Mouse (Mus musculus) ovary, postnatal 10 days (tissue): ENCODE results near the gene Pip5kl1.

Experiments
- DNase-seq: peaks from one replicate; pipeline ENCODE4 v3.0.0; 2022; ENCODE audit warnings: low spot score

Pip5kl1 gene

GRCm38 (mm10) chr2:32585149-32585714 lies 10.6 kb downstream of the Pip5kl1 start:
- no peak for DNase-seq

GRCm38 (mm10) chr2:32586871-32587351 lies 12.3 kb downstream of the Pip5kl1 start, which contains the start of gene St6galnac4:
Gene St6galnac4 (plus strand): TSS chr2:32587095.
- DNase-seq: peak; percentile 73

DNA sequence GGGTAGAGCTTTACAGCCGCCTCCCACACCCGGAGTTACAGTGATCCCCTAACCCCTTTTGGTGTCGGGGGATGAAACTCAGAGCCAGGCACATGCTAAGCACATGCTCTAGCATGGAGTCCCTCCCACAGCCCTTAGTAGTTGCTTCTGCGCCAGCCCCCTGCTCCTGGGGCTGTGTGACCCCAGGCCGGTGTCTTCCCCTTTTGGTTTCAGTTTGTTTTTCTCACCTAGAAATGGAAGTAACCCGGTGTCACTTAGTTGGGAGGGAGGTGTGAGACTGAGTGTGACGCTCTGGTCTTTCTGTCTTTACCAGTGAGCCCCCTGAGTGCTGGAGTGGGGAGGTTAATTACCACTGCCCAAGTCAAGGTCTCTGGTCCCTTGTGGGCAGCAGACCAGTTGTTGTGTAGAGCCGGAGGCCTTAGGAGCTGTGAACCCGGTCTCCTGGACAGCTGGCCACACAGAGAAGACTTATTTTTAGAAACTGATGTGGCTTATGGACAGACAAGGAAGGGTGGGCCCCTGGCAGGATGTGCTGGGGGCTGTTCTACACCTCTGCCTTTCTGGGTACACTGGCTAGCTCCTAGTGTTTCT lies 13.2 kb downstream of the Pip5kl1 start:
- DNase-seq: no peak

DNA sequence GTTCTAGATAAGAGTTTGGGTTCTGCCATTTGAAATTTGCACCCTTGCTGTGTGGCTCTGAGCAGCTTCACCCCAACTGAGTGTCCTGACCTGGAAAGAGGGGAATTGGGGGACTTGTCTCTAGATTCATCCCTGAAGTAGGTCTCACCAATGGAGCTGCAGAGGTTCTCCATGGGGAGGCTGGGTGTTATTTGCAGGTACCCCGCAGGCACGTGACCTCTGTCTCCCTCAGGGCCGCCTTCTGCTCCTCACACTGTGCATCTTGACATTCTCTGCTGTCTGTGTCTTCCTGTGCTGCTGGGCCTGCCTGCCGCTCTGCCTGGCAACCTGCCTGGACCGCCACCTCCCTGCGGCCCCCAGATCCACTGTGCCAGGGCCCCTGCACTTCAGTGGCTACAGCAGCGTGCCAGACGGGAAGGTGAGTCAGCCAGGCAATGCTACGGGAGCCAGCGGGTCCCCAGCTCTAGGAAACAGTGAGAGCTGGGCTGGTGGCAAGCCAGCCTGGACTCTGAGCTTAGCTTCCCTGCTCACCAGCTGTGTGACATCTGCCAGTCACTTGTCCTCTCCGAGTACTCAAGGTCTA lies 14.7 kb downstream of the Pip5kl1 start:
- no peak for DNase-seq

DNA sequence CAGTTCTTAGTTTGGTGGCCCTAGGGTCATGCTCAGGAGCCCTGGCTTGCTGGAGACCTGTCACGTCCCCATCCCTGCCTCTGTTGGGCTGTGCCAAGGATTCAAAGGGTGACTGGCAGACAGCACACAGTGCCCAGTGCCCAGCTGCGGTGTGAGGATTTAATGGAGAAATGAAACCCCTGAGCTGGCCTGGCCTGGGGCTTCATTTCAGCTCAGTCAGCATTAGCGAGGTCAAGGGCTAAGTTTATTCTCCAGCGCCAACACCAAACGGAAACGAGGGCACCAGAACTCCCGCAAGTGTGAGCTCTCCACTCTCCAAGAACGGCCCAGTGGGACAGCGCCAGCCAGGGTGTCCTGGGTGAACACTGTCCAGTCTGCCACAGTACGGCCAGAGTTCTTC lies 15.6 kb downstream of the Pip5kl1 start:
- DNase-seq: no peak

- DNase-seq: no peak
Measured at GRCm38 (mm10) chr2:32591249-32591648, 16.7 kb downstream of the Pip5kl1 start.

- no peak for DNase-seq
Measured at GRCm38 (mm10) chr2:32596725-32597124, 22.1 kb downstream of the Pip5kl1 start.

DNA sequence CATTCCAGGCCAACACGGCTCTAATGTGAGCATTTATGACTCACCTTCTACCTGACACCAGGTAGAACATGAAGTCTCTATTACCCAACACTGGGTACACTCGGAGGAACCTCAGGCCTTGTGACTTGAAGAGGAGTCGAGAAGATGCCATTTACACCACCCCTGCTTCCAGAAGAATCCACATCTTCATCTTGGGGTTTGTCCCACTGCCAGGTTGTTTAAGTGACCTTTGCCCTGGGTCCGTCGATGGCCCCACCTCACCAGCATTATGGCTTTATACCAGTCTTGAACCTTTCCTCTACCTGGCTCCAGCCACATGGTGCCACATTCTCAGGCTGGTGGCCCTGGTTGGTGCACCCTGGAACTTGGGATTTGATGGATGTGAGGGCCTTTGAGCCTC lies 22.7 kb downstream of the Pip5kl1 start:
- DNase-seq: no peak

GRCm38 (mm10) chr2:32597699-32598098 lies 23.1 kb downstream of the Pip5kl1 start:
- no peak for DNase-seq

- no peak for DNase-seq
Measured at GRCm38 (mm10) chr2:32598506-32598905, 23.9 kb downstream of the Pip5kl1 start.

DNA sequence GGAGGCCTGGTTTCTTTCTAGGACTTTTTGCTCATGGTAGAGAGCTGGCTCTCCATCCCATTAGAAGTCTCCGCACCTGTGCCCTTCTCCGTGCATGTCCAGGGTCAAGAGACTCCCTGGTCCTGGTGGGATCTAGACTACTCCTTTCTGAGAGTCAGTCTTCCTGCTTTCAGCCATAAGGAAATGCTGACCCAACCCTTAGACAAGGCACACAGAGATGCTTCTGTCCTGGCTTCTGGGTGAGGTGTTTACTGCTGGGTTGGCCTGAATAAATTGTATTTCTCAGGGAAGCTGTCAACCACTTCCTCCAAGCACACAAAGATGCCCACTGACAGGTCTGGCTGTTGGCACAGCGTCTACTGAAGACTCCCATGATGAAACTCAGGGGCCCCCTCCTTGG lies 24.8 kb downstream of the Pip5kl1 start, which contains the start of gene St6galnac6:
TSS of gene St6galnac6 (plus strand) at position 301 of the 400 bp plus-strand sequence.
- DNase-seq: no peak

DNA sequence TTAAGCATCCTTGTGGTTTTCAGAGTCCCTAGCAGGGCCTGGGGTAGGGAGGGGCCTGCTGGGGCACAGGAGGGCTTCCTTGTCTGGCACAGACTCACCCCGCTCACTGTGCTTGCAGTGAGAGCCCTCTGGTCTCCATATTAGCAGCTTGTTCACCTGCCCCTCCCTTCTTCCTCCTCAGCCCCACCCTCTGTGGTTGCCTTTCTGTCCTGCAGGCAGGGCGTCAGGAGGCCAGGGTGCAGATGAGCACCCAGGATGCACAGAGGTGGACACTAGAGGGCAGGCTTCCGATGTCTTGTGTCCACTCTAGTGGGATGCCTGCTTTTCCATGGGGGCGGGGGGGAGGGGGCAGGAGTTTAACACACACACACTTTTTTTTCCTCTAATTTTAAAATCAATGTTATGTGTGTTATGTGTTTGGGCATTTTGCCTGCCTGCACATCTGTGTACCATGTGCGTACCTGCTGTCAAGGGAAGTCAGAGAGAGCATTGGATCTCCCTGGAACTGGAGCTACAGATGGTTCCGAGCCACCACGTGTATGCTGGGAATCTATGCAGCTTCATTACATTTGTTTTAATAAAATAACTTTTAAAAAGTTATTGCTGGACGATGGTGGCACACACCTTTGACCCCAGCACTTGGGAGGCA lies 26.9 kb downstream of the Pip5kl1 start:
- no peak for DNase-seq

GRCm38 (mm10) chr2:32602600-32603054 lies 28.0 kb downstream of the Pip5kl1 start:
- peak; percentile 92 for DNase-seq

- no peak for DNase-seq
Measured at GRCm38 (mm10) chr2:32604631-32605030, 30.0 kb downstream of the Pip5kl1 start.

GRCm38 (mm10) chr2:32606161-32607142 lies 31.9 kb downstream of the Pip5kl1 start:
- DNase-seq: no peak

GRCm38 (mm10) chr2:32607262-32607947 lies 32.8 kb downstream of the Pip5kl1 start:
- no peak for DNase-seq

GRCm38 (mm10) chr2:32608141-32608777 lies 33.7 kb downstream of the Pip5kl1 start:
- no peak for DNase-seq

- no peak for DNase-seq
Measured at GRCm38 (mm10) chr2:32608778-32609435, 34.3 kb downstream of the Pip5kl1 start.

DNA sequence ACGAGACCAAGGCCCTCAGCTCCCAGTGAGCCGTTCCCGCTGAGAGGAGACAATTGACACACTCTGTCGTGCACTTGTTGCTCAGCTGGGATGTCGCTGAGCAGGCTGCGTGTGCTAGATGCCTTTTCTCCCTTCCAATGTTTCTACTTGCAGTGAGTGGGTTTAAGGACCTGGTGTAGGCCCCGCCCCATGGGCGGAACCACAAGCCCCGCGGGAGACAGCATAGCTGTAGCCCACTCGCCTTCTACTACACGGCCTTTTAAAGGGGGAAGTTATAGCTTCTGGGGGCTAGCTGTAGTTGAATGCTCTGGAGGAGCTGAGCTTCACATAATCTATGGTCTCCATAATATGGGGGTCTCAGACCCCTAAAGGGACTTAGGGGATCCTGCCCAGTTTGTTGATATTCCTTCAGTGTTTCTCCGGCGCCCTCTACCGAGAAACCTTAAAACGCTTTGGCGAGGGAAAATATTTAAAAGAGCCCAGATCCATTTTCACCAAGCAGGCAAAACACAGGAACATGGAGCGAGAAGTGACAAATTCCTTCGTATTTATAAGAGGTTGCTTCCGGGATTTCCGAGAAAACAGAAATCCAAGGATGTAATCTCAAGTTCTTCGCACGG lies 36.1 kb downstream of the Pip5kl1 start:
- DNase-seq: no peak
